Mouse (Mus musculus) naive thymus-derived CD4-positive, alpha-beta T cell, adult 5 months (primary cell): Measurements from ENCODE around the gene Rtl6. TPM values are rescaled to one million over a fixed set of nuclear protein-coding genes. Genes with fewer than 3 reads are reported as not detected.

Experiments used
- polyA plus RNA-seq: library from polyadenylated mRNA; unstranded; fragments of 100-300 nt; shearing (Covaris generic); gene quantifications from one replicate; pipeline ENCODE4 v1.2.1, GENCODE M21; 2017

Gene Rtl6
- polyA plus RNA-seq, result 1.4 TPM

DNA sequence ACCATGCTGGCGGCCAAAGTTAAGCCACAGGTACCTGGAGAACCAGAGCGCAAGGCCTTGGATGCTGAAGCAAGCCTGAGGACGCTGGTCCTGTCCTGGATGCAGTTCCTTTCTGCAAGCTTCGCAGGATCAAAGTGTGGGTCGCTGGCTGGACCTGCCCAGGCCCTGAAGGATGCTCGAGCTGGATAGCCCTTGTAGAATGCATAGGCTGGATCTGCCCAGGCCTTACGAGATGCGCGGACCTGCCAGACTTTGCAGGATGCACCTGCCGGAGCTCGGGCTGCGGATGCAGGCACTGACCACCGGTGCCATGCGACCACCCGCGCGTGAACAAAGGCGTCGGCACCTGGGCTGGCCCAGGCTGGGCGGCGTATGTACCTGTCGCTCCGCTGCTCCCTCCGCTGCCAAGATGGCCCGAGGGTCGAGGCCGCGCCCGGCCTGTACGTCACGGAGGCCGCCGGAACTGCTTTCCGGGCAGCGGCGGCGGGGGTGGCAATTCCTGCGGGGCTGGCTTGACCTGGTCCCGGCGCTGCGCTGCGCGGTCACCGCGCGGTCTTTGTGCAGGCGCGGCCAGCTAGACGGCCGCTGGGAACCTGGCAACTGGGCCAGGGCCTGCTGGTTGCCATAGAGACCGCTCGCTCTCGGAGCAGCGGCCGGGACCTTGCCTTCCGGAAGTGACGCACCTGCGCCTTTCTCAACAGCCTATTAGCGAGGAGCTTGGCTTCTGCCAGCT is at the start of gene Rtl6:
Gene Rtl6, minus strand, starts transcription at position 635 of the 733 bp plus-strand sequence.

Other genes with a start within 250 kb of the Rtl6 start
- 83.1 TPM for gene Parvg, start 233.8 kb downstream of the Rtl6 start, polyA plus RNA-seq
- not detected for gene Shisal1, start 110.7 kb downstream of the Rtl6 start, polyA plus RNA-seq
- gene Prr5, start 111.8 kb upstream of the Rtl6 start, polyA plus RNA-seq, result not detected
- not detected for gene Arhgap8, start 162.2 kb upstream of the Rtl6 start, polyA plus RNA-seq